22 mouse cellular contexts compared by ENCODE assay signal in genomic region chr3:125337423-125337822, GRCm38 (mm10).
DNase-seq lines count a peak whose midpoint lies in the region; ATAC-seq and TF ChIP-seq lines count a peak whose summit lies in the region.
"Had no signal": no experiment of that assay in that cellular context is flagged by ENCODE, and none has a peak within 500 bp of the region (broad histone marks: within the 10 kb centered on the region; RNA-seq: fewer than 3 reads in every experiment).

No protein-coding gene starts in this region.

- no peaks in the 10 kb centered on the region for H3K9me3 ChIP-seq in forebrain, embryonic 12.5 days
- no peaks in the 10 kb centered on the region for H3K9me3 ChIP-seq in forebrain, embryonic 13.5 days (replicated peaks)
- H3K9me3 ChIP-seq: G1E had no signal

- H3ac ChIP-seq in C2C12 (ENCODE audit: control insufficient read depth, insufficient read length, low read depth) (no peak overlapping the region), myocyte (ENCODE audit: control insufficient read depth, insufficient read length) (no peak overlapping the region)

- ATAC-seq in forebrain, embryonic 12.5 days (ENCODE audit: low FRiP score), result 0 out of 2 replicates have a peak, but pooled peaks have one; percentile 23
- ATAC-seq in forebrain, embryonic 13.5 days, result no peak
- ATAC-seq: activated CD4-positive, CD25-positive, alpha-beta regulatory T cell, adult 4 months; CD4-positive, CD25-positive, alpha-beta regulatory T cell, adult 4 months; Patski had no signal

- no peaks in the 10 kb centered on the region for H3K79me2 ChIP-seq in C2C12 (ENCODE audit: control insufficient read depth, insufficient read depth)
- H3K79me2 ChIP-seq in myocyte (ENCODE audit: control insufficient read depth, insufficient read depth), result no peaks in the 10 kb centered on the region

- H3K27me3 ChIP-seq in forebrain, embryonic 12.5 days, result no peaks in the 10 kb centered on the region
- H3K27me3 ChIP-seq in forebrain, embryonic 13.5 days, result no peaks in the 10 kb centered on the region
- H3K27me3 ChIP-seq in C2C12 (ENCODE audit: control insufficient read depth, insufficient read depth, insufficient read length) (no peaks in the 10 kb centered on the region), myocyte (ENCODE audit: control insufficient read depth, insufficient read depth, insufficient read length) (no peaks in the 10 kb centered on the region)
- H3K27me3 ChIP-seq: CH12.LX had no signal

- no peak overlapping the region for H3K9ac ChIP-seq in forebrain, embryonic 12.5 days
- H3K9ac ChIP-seq in forebrain, embryonic 13.5 days, result no peak overlapping the region

- H3K79me3 ChIP-seq in C2C12 (ENCODE audit: low read depth), result no peaks in the 10 kb centered on the region

- H3K36me3 ChIP-seq in forebrain, embryonic 12.5 days (replicated peaks), result no peaks in the 10 kb centered on the region
- H3K36me3 ChIP-seq in forebrain, embryonic 13.5 days (ENCODE audit: poor library complexity, severe bottlenecking), result no peaks in the 10 kb centered on the region
- no peaks in the 10 kb centered on the region for H3K36me3 ChIP-seq in C2C12 (ENCODE audit: control insufficient read depth, insufficient read depth)
- H3K36me3 ChIP-seq in myocyte (ENCODE audit: control insufficient read depth, insufficient read depth), result no peaks in the 10 kb centered on the region
- H3K36me3 ChIP-seq: G1E had no signal

- no peak for TF ChIP-seq POLR2A in myocyte (IDR thresholded peaks at IDR 0.05; ENCODE audit: insufficient read length, low read depth)

- H3K4me1 ChIP-seq in forebrain, embryonic 12.5 days, result no peaks in the 10 kb centered on the region
- H3K4me1 ChIP-seq in forebrain, embryonic 13.5 days, result no peaks in the 10 kb centered on the region

- H3K4me2 ChIP-seq in forebrain, embryonic 12.5 days, result no peak overlapping the region
- no peak overlapping the region for H3K4me2 ChIP-seq in forebrain, embryonic 13.5 days
- no peak overlapping the region for H3K4me2 ChIP-seq in myocyte (ENCODE audit: low read depth)

- DNase-seq in layer of hippocampus, adult 9-10 months (ENCODE audit: low spot score), result no peak
- DNase-seq in adrenal gland, postnatal 10 days, result no peak
- DNase-seq: adrenal gland, adult 2 months; adrenal gland, adult 8-10 months; adrenal gland, postnatal 14 days; adrenal gland, postnatal 25 days; adrenal gland, postnatal 36 days; B cell, adult 2 months; cerebellum, adult 11 months; cerebellum, adult 11-12 months; cerebellum, adult 18-20 months; cerebellum, adult 2 months; cerebellum, adult 8-10 months had no signal

- no peak overlapping the region for H3K4me3 ChIP-seq in forebrain, embryonic 12.5 days (replicated peaks)
- H3K4me3 ChIP-seq in forebrain, embryonic 13.5 days, result no peak overlapping the region
- H3K4me3 ChIP-seq in C2C12 (ENCODE audit: insufficient read depth, poor library complexity, severe bottlenecking) (no peak overlapping the region), myocyte (no peak overlapping the region)

- 88% methylated on average over 3 of the region's 3 CpGs for WGBS in forebrain, embryonic 12.5 days
- WGBS in forebrain, embryonic 13.5 days, result 87% methylated on average over 3 of the region's 3 CpGs

- H3K27ac ChIP-seq in forebrain, embryonic 12.5 days, result no peak overlapping the region
- H3K27ac ChIP-seq in forebrain, embryonic 13.5 days, result no peak overlapping the region

- no peak for TF ChIP-seq CTCF in C2C12 (IDR thresholded peaks at IDR 0.05; ENCODE audit: control insufficient read depth, insufficient read depth, insufficient read length)

TF ChIP-seq in C2C12, 6 proteins besides CTCF, POLR2A, EP300 and RAD21:
- TF ChIP-seq MYOD1 (IDR thresholded peaks at IDR 0.05; ENCODE audit: control insufficient read depth, insufficient read length, low read depth), result peak; percentile 87
- TF ChIP-seq USF1 (IDR thresholded peaks at IDR 0.05; ENCODE audit: low read depth), result no peak
TF ChIP-seq in C2C12: peak in this region for 1.

TF ChIP-seq in myocyte, 11 proteins besides CTCF, POLR2A, EP300 and RAD21:
- TF ChIP-seq TCF3 (IDR thresholded peaks at IDR 0.05; ENCODE audit: insufficient read length, low read depth) (no peak), MYOD1 (IDR thresholded peaks at IDR 0.05; ENCODE audit: control insufficient read depth in 1 of 3, insufficient read length in 2 of 3, low read depth in 2 of 3) (peak; percentile 20 to 87 (median 80))
TF ChIP-seq in myocyte: peak in this region for 1.
